Mouse (Mus musculus) spleen, adult 2 months (tissue): ENCODE measurements at regions not wholly inside any gene's neighbourhood (a gene's known extent, or its start where the extent isn't known, plus 50 kb on each side); places are given as distances from the start of the nearest gene placed in this dataset.

Experiments
- CTCF ChIP-seq: fragments of 200-500 bp; IDR thresholded peaks from 2 replicates; pipeline ENCODE4 v1.5.1; 2011; ENCODE audit warnings: mild to moderate bottlenecking, inconsistent platforms; ENCODE audit not compliant: insufficient read depth, insufficient read length, insufficient replicate concordance; ENCODE audit errors: extremely low read depth
- POLR2A ChIP-seq: fragments of 200-500 bp; IDR thresholded peaks from 2 replicates; pipeline ENCODE4 v1.6.1; 2011; ENCODE audit warnings: low read depth, low read length, inconsistent platforms

DNA sequence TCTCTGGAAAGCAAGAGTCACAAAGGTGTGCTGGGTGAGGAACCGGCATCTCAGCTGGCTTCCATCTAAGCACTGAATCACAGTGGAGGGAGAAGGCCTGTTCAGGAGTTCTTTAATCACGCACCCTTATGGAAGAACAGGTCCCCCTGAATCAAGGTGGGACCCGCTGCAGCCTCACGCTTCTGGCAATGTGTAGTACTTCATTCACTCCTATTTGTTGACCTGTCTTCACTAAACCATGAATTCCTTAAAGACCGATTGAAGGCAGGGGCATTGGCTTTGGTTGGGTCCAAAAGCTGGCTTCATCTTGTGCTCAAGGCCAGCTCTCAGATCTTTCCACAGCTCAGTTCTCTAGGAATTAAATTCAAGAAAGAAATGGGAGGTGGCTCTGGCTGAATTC is 154.5 kb downstream of the Gm45692 start:
- no peak for TF ChIP-seq CTCF
- no peak for TF ChIP-seq POLR2A
